Mouse (Mus musculus): ENCODE measurements around the gene Tnr.

The Tnr gene

DNA sequence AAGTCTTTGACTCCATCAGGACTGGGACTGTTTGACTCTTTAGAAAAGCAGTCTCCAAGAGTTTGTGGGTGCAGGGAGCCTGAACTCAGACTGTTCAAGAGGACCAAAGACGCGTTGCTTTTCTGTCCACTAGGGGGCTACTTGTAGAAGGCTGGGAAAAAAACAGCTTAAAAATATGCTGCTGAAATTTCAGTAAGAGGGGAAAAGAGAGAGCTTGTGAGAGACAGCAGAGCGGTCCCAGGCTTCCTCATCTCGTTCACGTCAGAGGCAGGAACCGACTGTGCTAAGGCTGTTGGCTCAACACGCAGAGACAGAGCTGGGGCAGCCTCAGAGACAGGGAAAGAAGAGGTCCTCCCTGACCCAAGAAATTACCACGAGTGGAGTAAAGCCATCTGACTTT lies at the start of gene Tnr:
Tnr (plus strand) TSS at position 192 of the 400 bp plus-strand sequence.
- peak; percentile 34 to 64 for DNase-seq (ENCODE audit: low spot score in 2 of 2)

DNA sequence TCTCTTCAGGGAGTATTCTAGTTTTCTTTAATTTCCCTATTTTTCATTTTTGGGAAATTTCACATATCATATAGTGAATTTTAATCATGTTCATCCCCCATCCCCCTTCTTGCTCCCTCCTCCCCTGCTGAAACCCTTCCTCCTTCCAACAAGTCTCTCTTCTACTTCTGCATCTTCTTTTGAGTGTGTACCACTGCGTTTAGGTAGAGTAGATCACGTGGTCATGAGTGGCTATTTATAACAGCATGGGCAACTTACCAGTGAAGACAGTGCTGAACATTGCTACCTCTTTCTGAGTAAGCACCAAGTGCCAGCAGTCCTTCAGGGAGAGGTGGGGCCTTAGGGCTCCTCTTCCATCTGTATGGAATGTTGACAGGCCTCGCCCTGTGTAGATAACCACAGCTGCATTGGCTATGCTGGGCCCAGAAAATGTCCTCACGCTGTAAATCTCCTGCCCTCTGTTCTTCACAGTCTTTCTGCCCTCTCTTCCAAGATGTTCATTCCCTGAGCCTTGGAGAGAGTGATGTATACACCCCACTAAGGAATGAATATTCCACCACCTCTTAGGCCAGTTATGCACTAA lies 33.6 kb upstream of the Tnr start:
- DNase-seq (ENCODE audit: low spot score in 2 of 2): no peak

DNA sequence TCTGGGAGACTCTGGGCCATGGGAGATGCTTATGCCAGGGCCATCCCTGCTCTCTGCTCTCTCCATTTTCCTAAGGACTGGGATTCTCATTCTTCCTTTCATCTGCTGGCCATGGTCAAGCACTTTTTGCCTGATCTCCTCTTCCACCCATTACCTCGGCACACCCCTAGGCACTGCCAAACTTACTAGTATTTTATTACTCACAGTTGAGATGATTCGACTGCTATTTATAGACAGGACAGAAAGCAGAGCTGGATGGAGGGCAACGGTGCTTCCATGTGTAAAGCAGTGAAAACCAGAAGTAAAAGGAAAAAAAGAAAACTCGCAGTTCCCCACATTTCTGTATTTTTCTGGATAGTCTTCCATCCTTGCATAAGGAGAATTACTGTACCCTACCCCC lies 31.0 kb upstream of the Tnr start:
- no peak for DNase-seq (ENCODE audit: low spot score in 2 of 2)

DNA sequence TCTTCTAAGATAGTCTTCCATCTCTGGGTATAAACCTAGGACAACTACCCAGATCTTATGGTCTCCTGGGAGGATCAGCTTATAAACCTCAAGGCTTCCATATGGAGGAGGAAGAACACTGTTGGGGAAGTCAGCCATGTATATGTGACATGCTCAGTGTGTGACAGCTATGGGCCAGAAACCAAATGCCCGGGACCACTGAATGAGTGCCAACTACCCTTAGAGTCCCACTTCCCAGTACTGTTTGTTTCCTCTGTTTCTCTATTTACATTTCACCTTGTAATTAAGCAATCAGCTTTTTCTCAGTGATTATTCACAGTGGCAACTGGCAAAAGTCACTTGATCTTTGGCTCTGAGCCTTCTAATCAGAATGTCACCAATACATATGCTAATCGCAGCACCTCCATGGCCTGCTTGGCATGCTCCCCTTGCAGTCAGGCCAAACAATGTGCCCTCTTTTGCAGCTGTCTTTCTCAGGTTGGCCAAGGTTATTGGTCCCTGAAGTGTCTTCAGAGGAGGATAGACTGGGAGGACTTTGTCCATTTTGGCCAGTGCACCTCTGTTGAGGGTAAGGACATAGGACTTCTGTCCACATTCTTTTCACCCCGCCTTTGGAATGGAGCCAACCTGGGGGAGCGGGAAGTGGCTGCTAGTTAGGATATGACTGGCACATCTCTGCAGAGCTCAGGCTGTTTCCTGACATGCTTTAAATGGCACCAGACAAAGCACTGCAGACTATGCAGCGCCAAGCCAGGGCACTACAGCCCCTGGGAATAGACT lies 29.7 kb upstream of the Tnr start:
- peak in 1 of 2 experiments; percentile 56 for DNase-seq (ENCODE audit: low spot score in 2 of 2)

DNA sequence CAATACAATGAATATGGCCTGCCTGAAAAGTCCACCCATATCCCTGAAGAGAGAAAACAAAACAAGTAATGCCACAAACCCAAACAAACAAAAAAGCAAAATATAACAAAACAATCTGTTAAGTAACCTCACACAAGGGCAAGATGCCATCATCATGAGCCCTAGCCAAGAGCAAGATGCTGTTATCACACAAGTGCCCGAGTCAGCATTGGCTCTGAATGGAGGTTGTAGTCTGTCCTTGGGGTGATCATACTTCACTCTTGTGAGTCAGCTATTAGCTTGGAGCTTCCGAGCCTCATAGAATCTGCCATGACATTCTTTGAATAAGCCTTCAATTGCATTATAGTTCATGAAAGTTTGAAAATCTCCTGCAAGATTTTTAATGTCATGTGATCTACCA lies 25.3 kb upstream of the Tnr start:
- DNase-seq (ENCODE audit: low spot score in 2 of 2): no peak

DNA sequence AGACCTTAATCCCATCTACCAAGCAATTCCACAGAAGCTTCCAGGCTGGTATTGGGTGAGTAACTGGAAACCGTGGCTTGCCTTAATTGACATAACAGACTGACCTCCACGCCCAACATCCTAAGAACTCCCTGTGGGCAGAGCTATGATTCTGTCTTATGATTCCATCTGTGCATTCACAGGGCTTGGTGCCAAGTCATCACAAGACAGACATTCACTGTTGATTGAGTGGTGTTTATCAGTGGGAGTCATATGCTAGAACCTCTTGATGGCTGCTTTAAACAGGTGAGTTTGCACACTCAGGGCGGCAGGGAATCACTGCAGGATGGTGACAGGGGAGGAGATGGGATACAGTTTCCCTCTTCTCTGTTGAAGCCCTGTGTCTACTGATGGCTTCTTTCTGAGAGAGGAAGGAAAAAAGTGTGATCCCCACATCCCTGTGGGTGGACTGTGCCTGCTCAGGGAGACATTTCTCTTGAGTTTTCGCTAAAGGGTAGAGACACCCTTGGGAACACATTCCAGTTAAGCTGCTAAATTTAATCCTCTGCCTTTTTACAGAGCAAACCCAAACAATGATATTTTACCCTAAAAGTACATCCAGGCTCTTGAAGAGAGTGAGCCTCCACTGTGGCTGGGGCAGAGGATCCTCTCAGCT lies 23.6 kb upstream of the Tnr start:
- no peak for DNase-seq (ENCODE audit: low spot score in 2 of 2)

DNA sequence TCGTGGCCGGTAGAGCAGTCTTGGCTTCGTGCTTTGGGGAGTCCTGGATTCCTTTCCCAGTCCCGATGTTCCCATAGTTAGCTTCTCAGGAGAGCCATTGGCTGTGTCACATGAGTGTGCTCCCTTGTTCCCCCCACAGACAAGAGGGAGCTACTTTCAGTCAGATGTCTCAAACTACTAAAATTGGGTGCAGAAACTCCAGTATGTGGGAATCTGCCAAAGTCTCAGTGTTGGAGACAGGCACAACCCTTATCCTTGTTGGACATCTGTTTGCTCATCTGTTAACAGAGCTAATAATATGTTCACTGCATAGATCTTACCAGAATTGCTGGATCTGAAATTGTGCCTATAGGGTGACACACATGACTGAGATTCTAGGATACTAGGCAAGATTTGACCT lies 21.7 kb upstream of the Tnr start:
- DNase-seq (ENCODE audit: low spot score in 2 of 2): no peak

DNA sequence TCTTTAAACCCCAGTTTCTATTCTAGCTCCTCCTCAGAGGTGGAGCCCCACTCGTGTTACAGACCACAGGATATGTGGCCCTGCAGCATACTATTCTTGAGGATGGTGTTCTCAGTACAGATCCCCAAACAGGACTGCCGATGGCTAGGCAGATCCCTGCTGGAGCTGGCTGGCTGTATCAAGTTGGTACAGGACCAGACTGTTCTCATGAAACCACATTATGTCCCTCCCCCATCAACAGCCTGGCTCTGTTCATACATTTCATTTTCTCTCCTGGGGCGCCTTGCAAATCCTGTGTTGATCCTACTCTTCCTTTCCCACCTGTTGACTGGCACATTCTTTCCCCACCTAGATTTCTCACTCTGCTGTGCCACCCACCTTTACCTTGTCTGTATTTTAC lies 12.9 kb upstream of the Tnr start:
- no peak for DNase-seq (ENCODE audit: low spot score in 2 of 2)

DNA sequence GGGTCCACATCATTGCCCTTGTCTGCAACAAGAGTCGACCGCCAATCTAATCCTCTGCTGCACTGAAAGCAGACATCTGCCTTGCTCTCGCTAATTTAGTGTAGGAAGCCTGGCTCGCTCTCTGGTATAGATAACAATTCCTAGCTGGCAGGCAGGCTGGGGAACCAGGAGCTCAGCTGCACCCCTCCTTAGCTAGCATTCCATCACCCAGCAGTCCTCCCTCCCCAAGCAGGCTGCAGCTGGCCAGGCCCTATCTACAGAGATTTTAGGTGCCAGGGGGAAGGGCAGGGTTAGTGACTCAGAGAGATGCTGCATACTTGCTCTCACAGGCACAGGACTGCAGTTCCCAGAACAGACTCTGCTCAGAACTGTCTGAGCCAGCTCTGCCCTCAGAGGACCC lies 5.9 kb upstream of the Tnr start:
- DNase-seq (ENCODE audit: low spot score in 2 of 2): no peak

DNA sequence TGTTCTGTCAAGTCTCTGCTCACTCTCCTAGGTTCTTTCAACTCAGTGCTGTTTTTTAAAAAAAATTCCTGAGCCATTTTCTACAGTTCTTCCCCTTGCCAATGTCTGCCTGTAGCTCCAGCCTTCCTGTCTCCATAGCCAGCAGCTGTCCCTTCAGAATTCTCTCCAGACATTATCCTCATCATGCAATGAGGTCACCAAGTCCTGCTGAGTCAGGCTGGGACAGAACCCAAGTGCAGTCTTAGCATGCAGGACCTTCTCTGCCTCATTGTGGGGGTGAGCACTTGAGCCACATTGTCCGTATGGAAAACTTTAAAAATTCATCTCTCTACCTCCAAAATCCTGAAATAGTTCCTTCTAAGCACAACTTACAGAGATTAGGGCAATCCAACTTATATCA lies 4.4 kb upstream of the Tnr start:
- no peak for DNase-seq (ENCODE audit: low spot score in 2 of 2)

DNA sequence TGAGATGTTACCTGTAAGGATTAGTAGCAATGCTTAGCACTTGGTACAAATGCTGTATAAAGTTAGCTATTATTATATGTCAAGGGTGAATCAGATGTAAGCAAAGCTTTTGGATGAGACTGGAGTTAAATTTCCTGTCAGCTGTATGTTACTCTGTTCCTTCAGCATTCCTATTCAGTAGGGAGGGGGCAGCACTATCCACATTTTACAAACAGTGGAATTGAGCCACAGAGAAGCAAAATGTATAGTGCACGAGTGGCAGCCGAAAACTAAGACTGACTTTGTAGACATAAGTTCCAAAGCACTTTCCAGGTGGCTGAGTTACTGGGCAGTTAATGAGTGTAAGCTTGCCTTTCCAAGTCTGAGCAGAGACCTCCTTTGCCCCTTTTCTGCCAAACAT lies 500 bp upstream of the Tnr start:
- DNase-seq (ENCODE audit: low spot score in 2 of 2): no peak

DNA sequence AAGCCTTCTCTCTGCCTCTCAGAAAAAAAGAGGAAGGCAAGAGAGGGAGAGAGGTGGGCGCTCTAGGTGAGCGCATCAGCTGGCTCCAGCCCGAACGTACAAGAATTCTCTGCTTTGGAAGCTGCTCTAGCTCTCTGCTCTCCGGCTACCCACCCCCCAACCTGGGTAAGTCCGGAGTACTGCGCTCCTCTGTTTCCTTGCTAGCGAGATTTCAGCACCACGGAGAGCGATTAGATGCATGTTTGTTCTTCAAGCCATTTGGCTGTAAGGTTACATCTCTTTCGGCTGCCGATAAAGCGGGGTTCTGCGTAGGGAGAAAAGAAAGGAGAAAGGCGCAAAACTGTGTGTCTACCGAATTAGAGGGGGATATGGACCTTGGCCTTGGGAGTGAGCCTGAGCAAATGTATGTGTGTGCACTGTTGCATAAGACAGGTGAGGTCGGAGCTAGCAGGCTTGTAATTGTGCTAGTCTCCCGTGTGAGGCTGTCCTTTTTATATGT lies 531 bp downstream of the Tnr start:
- peak; percentile 29 to 63 for DNase-seq (ENCODE audit: low spot score in 2 of 2)

DNA sequence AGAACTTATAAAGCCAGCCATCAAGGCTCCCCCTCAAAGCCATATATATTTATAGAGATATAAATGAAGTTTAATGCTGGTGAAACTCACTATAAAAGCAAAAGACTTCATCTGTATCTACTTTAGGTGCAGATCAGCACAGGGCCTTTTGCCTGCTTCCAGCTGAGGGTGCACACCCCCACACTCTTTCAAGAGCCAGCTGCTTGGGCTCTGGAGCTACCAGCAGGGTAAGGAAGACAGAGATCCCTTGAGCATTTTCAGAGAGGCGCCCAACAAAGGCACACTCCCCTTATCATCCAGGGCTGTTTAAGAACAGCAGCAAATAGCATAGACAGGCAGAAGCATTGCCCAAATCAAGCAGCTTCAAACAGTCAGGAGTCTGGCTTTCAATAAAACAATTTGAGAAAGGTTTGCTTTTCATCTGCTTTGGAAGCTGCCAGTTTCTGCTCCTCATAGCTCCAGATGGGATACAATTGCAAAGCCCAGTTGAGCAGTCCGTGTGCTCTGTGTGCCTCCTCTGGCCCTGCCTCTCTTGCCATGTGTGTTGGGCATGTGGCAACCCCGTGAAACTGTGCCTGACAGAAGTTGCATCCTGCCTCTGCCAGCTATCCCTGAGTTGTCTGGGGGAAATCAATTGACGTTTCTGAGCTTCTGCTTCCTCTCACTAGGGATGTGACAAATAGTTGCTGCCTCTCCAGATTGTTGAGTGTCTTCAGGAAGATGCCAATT lies 9.4 kb downstream of the Tnr start:
- no peak for DNase-seq (ENCODE audit: low spot score in 2 of 2)

DNA sequence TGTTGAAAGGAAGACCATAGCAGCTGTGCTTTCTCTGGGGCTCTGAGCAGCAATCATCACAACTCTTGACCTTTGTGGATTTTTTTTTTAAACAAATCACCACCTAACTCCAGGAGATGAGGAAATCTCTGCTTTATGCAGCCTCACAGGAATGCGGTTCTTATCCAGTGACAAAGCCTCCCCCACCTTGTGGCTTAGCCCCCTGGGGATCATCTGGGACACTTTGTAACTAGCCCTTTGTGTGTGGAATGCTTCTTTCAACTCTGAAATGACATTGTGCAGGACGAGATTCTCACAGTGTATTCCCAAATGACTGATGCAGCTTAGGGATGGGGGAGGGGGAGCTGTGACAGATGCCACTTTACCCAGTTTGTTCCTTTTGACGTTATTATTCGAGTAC lies 12.0 kb downstream of the Tnr start:
- DNase-seq (ENCODE audit: low spot score in 2 of 2): no peak

DNA sequence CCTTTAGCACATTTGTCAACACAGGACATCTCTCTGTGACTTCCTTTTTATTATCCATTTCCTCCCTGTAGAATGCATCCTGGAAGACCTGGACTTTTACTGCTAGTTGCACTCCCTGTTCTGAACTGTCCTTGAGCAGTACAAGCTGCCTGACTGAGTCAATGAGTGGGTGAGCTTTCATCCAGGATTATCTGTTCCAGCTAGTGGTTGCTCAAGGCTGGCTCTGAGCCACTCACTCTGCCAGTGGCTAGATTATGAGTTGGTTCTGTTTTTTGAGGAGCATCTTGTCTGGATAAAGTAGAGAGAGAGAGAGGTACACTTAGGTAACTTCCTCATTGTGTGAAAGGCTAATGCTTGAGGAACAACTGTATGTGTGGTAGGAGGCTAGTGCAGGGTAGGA lies 14.0 kb downstream of the Tnr start:
- DNase-seq (ENCODE audit: low spot score in 2 of 2): no peak

DNA sequence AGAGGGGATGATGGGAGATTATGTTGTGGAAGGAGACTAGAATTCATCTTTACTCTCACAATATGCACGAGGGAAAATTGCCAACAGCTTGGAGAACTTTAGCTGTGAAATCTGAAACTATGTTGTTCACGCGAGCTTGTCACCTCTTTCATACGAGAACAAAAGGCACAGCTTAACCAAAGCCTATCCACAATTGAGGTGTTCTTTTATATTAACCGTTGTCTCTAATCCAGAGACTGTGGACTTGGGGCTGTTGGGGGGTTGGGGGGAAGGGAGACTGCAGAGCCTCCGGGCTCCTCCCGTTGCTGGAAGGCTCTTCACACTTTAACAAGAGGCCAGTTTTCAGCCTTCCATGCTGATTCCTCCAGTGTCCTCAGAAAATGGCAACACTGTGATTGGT lies 14.5 kb downstream of the Tnr start:
- no peak for DNase-seq (ENCODE audit: low spot score in 2 of 2)

DNA sequence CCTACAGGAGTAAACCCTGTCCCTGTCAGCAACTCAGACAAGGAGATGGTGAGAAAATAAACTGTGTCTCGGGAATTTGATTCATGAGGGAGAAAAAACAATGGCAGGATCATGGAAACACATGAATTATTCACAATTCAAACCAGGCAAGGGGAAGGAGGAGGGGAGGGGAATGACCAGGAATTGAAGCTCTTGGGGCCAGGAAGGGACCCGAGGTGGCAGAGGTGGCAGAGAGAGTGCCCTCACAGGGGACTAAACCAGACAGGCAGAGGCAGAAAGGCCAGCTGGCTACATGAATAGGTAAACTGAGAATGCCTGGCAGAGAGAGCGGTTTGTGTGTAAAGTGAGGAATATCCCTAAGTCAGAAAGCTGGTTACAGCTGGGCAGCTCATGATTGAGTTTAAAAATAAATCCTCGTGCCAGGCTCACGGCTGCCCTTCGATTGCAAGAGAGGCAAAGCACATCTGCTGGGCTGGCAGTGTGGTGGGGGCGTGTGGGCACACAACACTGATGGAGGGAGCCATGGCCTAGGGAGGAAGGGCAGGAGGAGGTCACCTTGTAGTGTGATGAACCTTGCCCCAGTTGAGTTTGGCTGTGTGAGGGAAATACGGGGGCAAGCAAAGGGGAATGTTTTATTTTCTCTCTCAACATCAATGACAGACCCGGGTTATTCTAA lies 22.0 kb downstream of the Tnr start:
- DNase-seq (ENCODE audit: low spot score in 2 of 2): no peak

DNA sequence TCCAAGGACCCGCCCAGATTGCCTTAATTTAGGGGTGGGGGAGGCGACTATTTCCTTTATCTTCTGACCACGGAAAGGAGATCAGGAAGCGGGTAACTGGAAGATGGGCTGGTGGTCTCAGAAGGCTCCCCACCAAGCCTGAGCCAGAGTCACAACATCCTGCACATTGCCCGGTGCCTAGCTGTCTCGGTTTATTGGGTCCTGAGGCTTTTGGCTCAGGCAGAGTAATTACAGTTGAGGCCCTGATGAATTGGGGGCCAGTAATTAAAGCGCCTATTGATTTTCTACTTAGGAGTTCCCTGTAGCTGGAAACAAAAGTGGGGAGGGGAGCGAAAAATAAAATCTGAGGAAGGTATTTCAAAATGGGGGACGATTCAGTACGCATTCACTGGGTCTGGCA lies 27.5 kb downstream of the Tnr start:
- no peak for DNase-seq (ENCODE audit: low spot score in 2 of 2)

DNA sequence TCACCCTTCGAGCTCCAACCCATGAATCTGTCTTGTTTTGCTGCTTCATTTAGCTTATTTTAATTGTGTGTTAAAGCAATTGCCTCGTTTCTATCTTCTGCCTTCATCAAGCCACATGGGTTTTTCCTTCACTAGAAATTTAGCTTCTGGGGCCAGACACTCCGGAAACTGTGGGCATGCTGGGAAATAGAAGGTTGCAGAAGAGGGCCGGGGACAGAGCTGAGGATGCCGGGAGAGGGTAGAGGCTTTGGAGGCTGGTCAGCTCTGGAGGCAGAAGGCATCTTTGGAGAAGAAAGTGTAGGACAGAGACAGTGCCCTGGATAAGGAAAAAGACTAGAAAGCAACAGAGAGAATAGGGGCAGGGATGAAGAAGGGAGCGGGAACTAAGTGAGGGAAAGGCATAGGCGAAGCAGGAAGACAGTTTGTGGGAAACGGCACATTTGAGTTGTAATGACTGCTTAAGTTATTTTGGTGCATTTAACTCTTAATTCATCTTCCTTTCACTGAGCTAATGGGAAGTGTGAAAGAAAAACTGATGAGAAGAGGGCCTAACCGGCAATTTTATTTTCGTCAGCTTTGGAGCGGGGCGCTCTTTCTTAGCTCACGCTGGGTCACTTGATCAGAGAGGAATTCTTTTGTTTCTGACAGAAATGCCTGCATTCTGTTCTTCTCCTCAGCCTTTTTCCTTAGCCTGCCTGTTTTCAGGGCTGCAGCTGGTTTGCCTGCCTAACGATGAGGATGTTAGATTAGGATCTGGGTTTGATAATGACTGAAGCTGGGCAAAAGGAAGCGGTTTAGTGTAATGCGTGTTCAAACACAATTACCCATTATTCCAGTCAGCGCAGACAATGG lies 28.2 kb downstream of the Tnr start:
- DNase-seq (ENCODE audit: low spot score in 2 of 2): no peak

DNA sequence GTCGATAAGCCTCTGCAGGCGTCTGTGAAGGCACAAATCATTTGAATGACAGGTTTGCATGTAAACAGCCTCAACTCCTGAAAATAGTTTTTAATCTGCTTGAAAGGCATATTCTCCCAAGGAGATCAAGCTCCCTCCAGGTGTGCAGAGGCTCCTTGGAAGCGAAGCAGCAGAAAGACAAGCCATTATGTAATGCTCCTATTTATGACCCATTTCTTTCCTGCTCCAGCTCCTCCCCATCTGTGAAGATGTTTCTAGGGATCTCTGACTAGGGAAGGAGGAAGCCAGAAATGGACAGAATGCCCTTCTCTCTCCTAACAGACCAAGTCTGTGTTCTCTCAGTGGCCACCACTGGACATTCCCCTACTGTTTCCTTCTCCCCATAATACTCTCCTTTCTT lies 38.0 kb downstream of the Tnr start:
- no peak for DNase-seq (ENCODE audit: low spot score in 2 of 2)

DNA sequence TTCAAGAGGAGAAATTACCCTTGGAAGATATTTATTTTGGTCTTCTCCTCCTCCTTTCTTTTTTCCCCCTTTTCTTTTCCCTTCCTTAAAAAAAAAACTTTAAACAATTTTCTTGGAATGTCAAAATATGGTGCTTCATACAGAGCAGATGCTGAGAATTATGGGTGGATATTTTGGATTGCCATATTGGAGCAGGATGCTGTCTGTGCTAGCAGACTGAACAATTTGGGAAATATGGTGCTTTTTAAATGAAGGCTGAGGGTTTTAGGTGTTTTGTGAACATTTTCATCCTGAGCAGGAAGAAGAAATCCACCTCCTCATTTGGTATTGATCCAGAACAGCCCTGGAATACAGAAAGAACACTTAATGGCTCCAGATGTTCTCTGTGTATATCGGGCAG lies 41.6 kb downstream of the Tnr start:
- DNase-seq (ENCODE audit: low spot score in 2 of 2): no peak

Data from cerebellum, postnatal 4 days (tissue).